Mouse (Mus musculus) granulocyte monocyte progenitor cell, adult 5-6 weeks (primary cell): Measurements from ENCODE around the gene Arap1. TPM values are rescaled to one million over a fixed set of nuclear protein-coding genes. Genes with fewer than 3 reads are reported as not detected.
A peak's percentile ranks its signal among the peaks of the same experiment; 100 is the strongest.

Experiments used
- ATAC-seq: replicated peaks from 2 replicates; pipeline ENCODE4 v1.8.0; 2016; ENCODE audit warnings: mild to moderate bottlenecking, moderate TSS enrichment, inconsistent platforms; ENCODE audit not compliant: poor library complexity, severe bottlenecking
- total RNA-seq, 2 experiments: library from RNA; stranded (forward) in 1 of 2; stranded (reverse) in 1 of 2; fragments of 200-712, 200-1000 nt in 1 of 2; fragments of >200 nt in 1 of 2; fragmentation: Nextera tagmentation in 1 of 2; gene quantifications; 2 replicates each; pipeline ENCODE4 v1.2.3; 2014 to 2017

Arap1 gene
- total RNA-seq, 2 experiments from 2014 or later = 64.6 to 81.5 TPM

DNA sequence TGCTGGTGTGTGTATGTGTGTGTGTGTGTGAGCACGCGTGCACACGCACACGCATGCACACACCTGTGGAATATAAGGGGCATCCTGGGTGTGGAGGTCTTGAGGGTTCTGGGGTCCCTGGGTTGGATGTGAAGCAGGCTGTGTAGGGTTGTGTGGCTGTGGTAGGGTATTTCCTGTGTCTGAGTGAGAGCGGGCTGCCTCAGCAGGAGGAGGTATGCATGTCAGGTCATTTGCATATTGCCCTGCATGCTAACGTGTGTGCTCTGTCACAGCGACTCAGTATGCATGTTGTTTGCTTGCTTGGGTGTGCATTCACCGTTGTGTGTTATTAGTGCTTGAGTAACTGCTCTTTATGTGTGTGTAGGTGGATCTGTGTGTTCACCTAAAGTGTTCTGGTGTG is 74.8 kb downstream of the Arap1 start:
- no peak for ATAC-seq

DNA sequence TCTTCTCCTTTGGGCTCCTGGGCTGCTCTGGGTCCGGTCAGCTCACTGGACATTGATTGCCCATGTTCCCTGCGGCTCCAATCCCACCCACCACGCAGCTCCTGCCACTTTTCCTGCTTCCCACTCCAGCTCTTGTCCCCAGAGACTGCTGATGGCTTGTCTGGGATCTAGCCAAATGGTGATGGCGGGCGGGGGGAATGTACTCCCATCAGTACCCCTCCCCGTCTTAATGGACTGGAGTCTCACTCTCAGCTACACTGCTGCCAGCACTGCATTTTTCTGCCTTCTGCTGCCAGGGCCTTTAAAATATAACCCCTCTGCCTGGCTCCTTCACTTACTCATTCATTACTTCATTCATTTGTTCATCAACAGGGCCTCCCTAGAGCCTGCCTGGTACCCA is 76.1 kb downstream of the Arap1 start:
- ATAC-seq = no peak

DNA sequence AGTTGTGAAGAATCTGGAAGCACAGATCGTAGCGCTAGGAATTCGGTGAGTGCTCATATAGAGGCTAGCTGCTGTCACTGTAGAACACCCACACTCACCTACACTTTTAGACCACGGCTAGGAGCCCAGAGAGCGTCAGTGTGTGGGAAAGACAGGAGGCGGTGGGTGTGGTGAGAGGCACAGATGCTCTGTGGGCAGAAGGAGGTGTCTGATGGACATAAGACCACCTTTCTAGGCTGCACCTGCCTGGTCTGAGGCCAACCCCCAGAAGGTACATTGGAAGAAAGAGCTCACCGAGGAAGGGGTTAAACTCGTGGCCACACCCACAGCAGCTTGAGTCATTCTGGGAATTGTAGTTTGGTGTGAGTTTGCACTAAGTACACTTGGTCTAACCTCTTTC is 78.8 kb downstream of the Arap1 start:
- ATAC-seq = no peak

DNA sequence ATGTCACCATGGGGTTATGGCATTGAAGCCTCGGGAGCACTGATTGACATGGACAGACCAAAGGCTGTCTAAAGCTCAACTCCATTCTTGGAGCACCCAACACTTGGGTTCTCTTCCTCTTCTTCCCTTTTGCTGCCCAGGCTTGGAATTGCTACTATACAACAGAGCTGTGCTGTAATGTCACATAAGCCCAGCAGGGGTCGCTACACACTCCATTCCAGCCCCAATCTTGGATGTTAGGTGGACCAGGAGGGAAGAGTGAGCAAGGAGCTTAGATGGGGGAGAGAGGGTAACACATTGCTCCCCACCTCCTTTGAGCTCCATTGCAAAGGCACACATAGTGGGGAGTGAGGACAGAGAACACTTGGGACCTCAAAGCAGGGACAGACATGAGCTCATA is 79.9 kb downstream of the Arap1 start:
- ATAC-seq = peak; percentile 78

- no peak for ATAC-seq
Measured at GRCm38 (mm10) chr7:101435038-101435437, 87.2 kb downstream of the Arap1 start.

DNA sequence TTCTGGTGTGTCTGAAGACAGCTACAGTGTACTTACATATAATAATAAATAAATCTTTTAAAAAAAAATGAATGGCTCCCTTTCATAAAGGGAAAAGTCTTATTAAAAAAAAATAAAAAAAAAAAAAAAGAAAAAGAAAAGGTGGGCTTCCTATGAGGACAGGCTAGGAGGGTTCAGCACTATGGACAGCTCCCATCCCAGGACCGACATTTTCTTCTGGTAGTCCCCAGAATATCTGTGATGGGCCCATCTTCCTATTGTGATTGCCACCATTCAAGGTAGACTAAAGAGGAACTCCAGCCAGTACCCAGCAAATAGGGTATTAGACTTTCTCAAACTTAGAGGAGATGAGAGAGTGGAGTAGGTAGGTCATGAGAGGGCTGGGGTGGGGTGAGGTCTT is 90.0 kb downstream of the Arap1 start:
- peak; percentile 52; the same call in 1 of the 2 replicates for ATAC-seq

GRCm38 (mm10) chr7:101443093-101443492 is 95.2 kb downstream of the Arap1 start:
- ATAC-seq = no peak

DNA sequence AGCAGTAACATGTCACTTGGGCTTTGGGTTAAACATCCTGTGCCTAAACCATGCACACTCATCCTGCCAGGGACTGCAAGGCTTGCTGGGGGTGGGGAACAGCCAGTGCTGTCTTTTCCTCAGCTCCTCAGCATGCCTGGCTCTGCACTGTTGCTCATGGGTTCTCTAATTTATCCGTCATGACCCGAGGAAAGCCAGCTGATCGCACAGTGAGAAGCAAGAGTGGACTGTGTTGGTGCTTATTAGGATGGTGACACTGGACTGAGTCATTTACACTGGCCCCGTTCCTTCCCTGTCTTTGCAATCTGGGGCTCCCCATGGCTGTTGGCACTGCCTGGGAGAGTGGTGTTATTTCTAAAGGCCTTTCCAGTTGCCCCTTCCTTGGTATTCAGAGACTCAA is 96.3 kb downstream of the Arap1 start:
- ATAC-seq = no peak

DNA sequence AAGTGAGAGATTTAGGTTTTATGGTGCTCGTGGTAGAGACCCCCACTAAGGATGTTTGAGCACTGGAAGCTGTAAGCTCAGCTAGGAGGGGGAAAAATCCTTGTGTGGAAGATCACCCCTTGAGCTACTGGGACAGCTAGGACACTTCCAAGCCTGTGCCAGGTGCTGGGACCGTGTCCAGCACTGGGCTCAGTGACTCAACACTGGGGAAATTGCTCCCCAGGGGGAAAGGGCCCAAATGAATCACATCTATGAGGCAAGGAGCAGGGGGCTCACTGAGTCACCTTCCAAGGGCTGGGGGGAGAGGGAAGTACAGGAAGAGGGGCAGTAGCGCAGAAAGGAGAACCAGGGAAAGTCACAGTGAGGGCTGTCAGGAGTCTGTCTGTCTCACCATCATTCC is 102.0 kb downstream of the Arap1 start:
- ATAC-seq = 0 out of 2 replicates have a peak, but pooled peaks have one; percentile 6

GRCm38 (mm10) chr7:101450422-101451401 is 102.8 kb downstream of the Arap1 start:
- ATAC-seq = peak; percentile 67

- no peak for ATAC-seq
Measured at GRCm38 (mm10) chr7:101452669-101453068, 104.8 kb downstream of the Arap1 start.

DNA sequence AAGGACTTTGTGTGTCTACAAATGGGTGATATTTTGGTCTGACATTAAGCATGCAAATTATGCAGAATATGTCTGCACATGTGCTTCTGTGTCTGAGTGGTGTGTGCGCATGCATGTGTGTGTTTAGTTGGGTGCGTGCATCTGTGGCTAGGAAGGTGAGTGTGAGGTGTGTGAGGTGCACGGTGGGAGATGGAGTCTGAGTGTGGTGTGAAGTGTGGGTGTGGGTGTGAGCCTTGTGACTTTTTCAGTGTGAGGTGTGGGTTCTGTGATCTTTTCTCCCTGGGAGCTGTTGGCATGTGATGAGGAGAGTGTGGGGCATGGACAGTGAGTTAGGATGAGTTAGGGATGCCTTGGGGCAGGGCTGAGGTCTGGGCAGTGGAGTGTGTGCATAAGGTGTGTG is 105.4 kb downstream of the Arap1 start:
- ATAC-seq = no peak

DNA sequence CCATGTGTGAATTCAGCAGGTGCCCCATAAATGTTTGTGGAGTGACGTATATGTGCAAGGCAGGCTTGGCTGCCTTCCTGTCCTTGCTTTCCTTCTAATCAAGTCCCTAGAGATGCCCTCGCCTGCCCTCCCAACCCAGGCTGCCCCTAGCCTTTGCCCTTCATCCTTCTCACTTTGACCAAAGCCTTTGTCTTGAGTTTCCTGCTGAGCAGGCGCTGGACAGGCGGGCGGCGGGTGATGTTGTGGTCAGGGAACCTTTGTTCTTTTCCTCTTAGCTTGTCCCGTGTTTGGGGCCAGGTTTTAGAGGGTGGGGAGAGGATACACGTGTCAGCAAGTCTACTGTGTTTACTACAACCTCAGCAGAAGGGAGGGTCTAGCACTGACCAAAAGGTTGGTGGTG is 105.9 kb downstream of the Arap1 start:
- ATAC-seq = no peak

GRCm38 (mm10) chr7:101454479-101454878 is 106.6 kb downstream of the Arap1 start:
- peak; percentile 54 for ATAC-seq

- ATAC-seq = no peak
Measured at GRCm38 (mm10) chr7:101455141-101455540, 107.3 kb downstream of the Arap1 start.

DNA sequence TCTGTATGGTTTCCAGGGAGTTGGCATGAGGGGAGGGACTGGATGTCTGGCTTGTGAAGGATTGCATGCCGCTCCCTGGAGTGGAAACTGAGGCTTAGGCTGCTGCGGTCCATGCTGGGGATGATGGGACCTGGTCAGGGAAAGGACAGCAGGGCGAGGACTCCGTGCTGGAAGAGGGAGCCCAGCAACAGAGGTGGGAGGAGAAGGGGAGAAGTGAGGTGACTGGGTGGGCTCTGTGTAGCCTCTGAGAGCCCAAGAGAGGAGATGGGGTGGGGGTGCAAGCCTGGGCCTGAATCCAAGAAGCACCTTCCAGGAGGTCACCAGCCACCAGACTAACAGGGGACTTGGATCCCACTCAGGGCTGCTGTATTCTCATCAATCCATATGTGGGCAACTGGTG is 108.5 kb downstream of the Arap1 start:
- no peak for ATAC-seq

DNA sequence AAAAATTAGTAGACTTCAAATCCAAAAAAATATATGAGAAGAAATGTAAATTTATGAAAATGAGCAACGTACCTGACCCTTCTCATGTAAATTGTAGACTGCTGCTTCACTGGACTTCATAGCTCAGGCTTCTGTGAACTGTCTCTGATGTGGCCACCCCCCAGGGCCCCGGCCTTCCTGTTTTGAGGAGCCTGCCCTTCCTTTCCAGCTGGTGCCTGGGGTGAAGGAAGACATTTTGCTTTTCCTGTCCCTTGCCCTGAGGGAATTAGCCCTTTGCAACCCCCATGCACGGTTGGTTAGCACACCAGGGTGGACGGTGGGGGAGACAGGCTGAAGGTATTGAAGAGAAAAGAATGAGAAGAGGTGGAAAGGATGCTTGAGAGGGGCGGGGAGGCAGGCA is 108.9 kb downstream of the Arap1 start:
- peak; percentile 23; the same call in 1 of the 2 replicates for ATAC-seq

DNA sequence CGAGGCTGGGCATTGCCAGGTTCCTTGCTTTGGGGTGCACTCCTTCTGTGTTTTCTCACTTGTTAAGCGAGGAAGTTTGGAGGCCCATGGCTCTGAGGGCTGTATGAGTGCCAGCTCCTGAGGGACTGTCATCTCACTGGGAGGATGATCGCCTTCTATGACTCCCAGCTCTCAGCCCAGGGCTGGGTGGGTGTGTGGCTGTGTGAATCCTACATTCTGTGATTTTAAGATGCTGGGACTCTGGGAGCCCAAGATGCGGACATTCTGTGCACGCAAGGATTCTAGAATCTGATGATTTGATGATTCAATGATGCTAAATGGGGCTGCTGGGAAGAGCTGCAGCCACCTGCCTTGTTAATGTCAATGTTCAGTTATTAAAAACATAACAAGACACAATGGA is 109.4 kb downstream of the Arap1 start:
- no peak for ATAC-seq

DNA sequence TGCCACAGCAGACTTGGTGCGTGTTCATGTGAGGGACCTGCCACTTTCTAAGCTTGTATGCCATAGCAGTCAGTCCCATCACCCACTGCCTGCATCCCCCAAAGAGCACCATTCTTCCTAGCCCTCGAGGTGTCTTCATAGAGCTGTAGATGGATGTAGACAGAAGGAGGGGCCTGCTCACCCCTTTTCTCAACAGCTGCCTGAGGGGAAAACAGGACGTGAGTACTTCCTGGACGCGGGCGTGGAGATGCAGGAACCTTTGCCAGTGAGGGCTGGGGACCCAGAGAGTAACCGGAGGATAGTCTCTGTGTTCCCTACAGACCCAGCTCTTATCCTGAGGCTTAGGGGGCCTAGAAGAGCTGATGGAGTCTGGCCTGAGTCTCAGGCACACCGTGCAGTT is 109.9 kb downstream of the Arap1 start:
- ATAC-seq = 0 out of 2 replicates have a peak, but pooled peaks have one; percentile 18

- no peak for ATAC-seq
Measured at GRCm38 (mm10) chr7:101458278-101458781, 110.5 kb downstream of the Arap1 start.

DNA sequence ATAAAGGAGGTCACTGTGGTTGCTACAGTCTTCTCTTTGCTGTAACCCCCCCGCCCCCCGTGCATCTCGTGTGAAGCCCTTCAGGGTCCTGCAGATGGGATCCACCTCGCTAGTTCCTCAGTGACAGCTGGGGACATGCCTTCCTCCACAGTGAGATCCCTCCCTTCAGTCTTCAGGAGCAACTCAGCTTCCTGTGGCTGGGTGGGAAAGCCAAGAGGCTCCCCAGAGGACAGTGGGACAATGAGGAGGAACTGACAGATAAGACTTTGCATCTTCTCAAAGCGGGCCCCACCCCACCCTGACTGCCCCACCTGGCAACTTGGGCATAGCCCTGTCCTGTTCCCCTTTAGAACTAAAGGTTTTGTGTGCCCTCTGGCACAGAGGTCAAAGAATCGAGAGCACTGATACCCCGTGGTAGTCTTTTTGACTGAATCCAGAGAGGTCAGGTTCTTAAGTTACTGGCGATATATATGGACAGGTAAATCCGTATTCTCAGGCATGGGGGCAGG is 111.5 kb downstream of the Arap1 start:
- no peak for ATAC-seq
